16 mouse cellular contexts compared by ENCODE assay signal in genomic region chr6:64730506-64731020, GRCm38 (mm10). TPM values are rescaled to one million over a fixed set of nuclear protein-coding genes. Genes with fewer than 3 reads are reported as not detected.
A peak's percentile ranks its signal among the peaks of the same experiment; 100 is the strongest.
DNase-seq lines count a peak whose midpoint lies in the region; ATAC-seq and TF ChIP-seq lines count a peak whose summit lies in the region.
"Had no signal": no experiment of that assay in that cellular context is flagged by ENCODE, and none has a peak within 500 bp of the region (broad histone marks: within the 10 kb centered on the region; RNA-seq: fewer than 3 reads in every experiment).

No protein-coding gene starts in this region.

- no peak overlapping the region; the same call in 1 of the 2 replicates for H3K4me2 ChIP-seq in heart, embryonic 11.5 days
- H3K4me2 ChIP-seq in hindbrain, embryonic 11.5 days (replicated peaks; ENCODE audit: low read depth, low read length), result peak overlapping the region; percentile 73; the same call in 1 of the 2 replicates
- H3K4me2 ChIP-seq in midbrain, embryonic 13.5 days (replicated peaks), result peak overlapping the region; percentile 79

- intact Hi-C loops in heart, adult 2 months (cut with DNase I), result no loop called here
- intact Hi-C loops in gastrocnemius, postnatal 14 days (cut with DNase I; ENCODE audit: low total_unique reads), result no loop called here

- TF ChIP-seq CTCF in heart, adult 2 months (IDR thresholded peaks at IDR 0.05), result no peak

- H3K9me3 ChIP-seq in heart, embryonic 11.5 days (replicated peaks; ENCODE audit: control insufficient read depth, low read length), result no peaks in the 10 kb centered on the region
- no peaks in the 10 kb centered on the region for H3K9me3 ChIP-seq in hindbrain, embryonic 11.5 days (ENCODE audit: control insufficient read depth, low read length)
- no peaks in the 10 kb centered on the region for H3K9me3 ChIP-seq in midbrain, embryonic 13.5 days

- no peaks in the 10 kb centered on the region for H3K79me2 ChIP-seq in heart, adult 2 months (replicated peaks; ENCODE audit: control insufficient read depth, insufficient read depth, low read length)

- DNase-seq in heart, adult 2 months, result no peak
- peak; percentile 15 for DNase-seq in ZHBTc4 (ENCODE audit: low read depth, low spot score)
- peak; percentile 58 for DNase-seq in hindbrain, embryonic 11.5 days (ENCODE audit: low spot score)
- DNase-seq in gastrocnemius, postnatal 14 days, result no peak
- DNase-seq in kidney, adult 9 months, result no peak
- no peak for DNase-seq in thymus, postnatal 4 days
- DNase-seq: adrenal gland, postnatal 14 days; gastrocnemius, postnatal 10 days; thymus, postnatal 36 days had no signal

- no peak for TF ChIP-seq POLR2A in heart, adult 2 months (IDR thresholded peaks at IDR 0.05; ENCODE audit: insufficient read depth, low read depth, low read length)

- H3K27ac ChIP-seq in heart, embryonic 11.5 days (ENCODE audit: low read depth, low read length), result no peak overlapping the region
- no peak overlapping the region for H3K27ac ChIP-seq in heart, adult 2 months
- H3K27ac ChIP-seq in hindbrain, embryonic 11.5 days (ENCODE audit: low read depth, low read length), result no peak overlapping the region
- H3K27ac ChIP-seq in midbrain, embryonic 13.5 days, result no peak overlapping the region

- peaks cover 4% of the 10 kb centered on the region; the same call in 1 of the 2 replicates for H3K4me1 ChIP-seq in heart, embryonic 11.5 days (ENCODE audit: control insufficient read depth, insufficient read depth, low read length)
- H3K4me1 ChIP-seq in heart, adult 2 months (ENCODE audit: control insufficient read depth, insufficient read depth, low read length), result no peaks in the 10 kb centered on the region
- H3K4me1 ChIP-seq in hindbrain, embryonic 11.5 days (replicated peaks; ENCODE audit: control insufficient read depth, insufficient read depth, low read length), result peaks cover 16% of the 10 kb centered on the region
- peaks cover 42% of the 10 kb centered on the region for H3K4me1 ChIP-seq in midbrain, embryonic 13.5 days (replicated peaks)

- H3K4me3 ChIP-seq in heart, embryonic 11.5 days (ENCODE audit: low read depth, low read length), result peak overlapping the region; percentile 52; the same call in 1 of the 2 replicates
- H3K4me3 ChIP-seq in heart, adult 2 months, result no peak overlapping the region
- H3K4me3 ChIP-seq in hindbrain, embryonic 11.5 days (ENCODE audit: low read depth, low read length), result peak overlapping the region; percentile 37
- peak overlapping the region; percentile 47 for H3K4me3 ChIP-seq in midbrain, embryonic 13.5 days (replicated peaks)

- WGBS in heart, embryonic 11.5 days (ENCODE audit: insufficient replicate concordance), result 4% methylated on average over 14 of the region's 14 CpGs
- 15% methylated on average over 14 of the region's 14 CpGs for WGBS in heart, adult 2 months
- 3% methylated on average over 14 of the region's 14 CpGs for WGBS in hindbrain, embryonic 11.5 days
- WGBS in midbrain, embryonic 13.5 days, result 2% methylated on average over 14 of the region's 14 CpGs

- no peak overlapping the region for H3K9ac ChIP-seq in heart, embryonic 11.5 days (ENCODE audit: low read depth, low read length)
- H3K9ac ChIP-seq in heart, adult 2 months (ENCODE audit: low read depth, low read length), result no peak overlapping the region
- no peak overlapping the region for H3K9ac ChIP-seq in hindbrain, embryonic 11.5 days (ENCODE audit: low read depth, low read length)
- no peak overlapping the region for H3K9ac ChIP-seq in midbrain, embryonic 13.5 days (replicated peaks)

- peaks cover 71% of the 10 kb centered on the region for H3K27me3 ChIP-seq in heart, embryonic 11.5 days (ENCODE audit: control insufficient read depth, insufficient read depth, low read length)
- H3K27me3 ChIP-seq in heart, adult 2 months (ENCODE audit: control insufficient read depth, insufficient read depth, low read length), result peaks cover 25% of the 10 kb centered on the region
- H3K27me3 ChIP-seq in hindbrain, embryonic 11.5 days (ENCODE audit: control insufficient read depth, insufficient read depth, low read length), result peaks cover 76% of the 10 kb centered on the region
- peaks cover 90% of the 10 kb centered on the region for H3K27me3 ChIP-seq in midbrain, embryonic 13.5 days

- H3K36me3 ChIP-seq in heart, embryonic 11.5 days (ENCODE audit: control insufficient read depth, insufficient read depth, low read length), result no peaks in the 10 kb centered on the region
- H3K36me3 ChIP-seq in heart, adult 2 months (ENCODE audit: control insufficient read depth, insufficient read depth, low read length), result no peaks in the 10 kb centered on the region
- H3K36me3 ChIP-seq in hindbrain, embryonic 11.5 days (ENCODE audit: control insufficient read depth, insufficient read depth, low read length), result no peaks in the 10 kb centered on the region
- no peaks in the 10 kb centered on the region for H3K36me3 ChIP-seq in midbrain, embryonic 13.5 days

- no peak for TF ChIP-seq EP300 in heart, adult 2 months (IDR thresholded peaks at IDR 0.05; ENCODE audit: insufficient read depth, low read depth, low read length)

- no peak for ATAC-seq in heart, embryonic 11.5 days (replicated peaks; ENCODE audit: insufficient number of reproducible peaks, low FRiP score, low TSS enrichment)
- no peak for ATAC-seq in hindbrain, embryonic 11.5 days (ENCODE audit: low FRiP score)
- no peak for ATAC-seq in midbrain, embryonic 13.5 days
- ATAC-seq: Patski had no signal

RNA-seq across cellular contexts. Expression of gene Atoh1, which starts 1.6 kb away (rescaled TPM):
- not detected in 2 replicates for polyA plus RNA-seq in heart, embryonic 11.5 days (2014; fragmentation: Nextera tagmentation; extraction: Ambion mirVana)
- total RNA-seq in heart, adult 2 months (2021), result not detected
- polyA plus RNA-seq in heart, adult 2 months (2012; rRNA removed), result not detected in 2 replicates
- 24.8 and 28.6 TPM in 2 replicates for polyA plus RNA-seq in hindbrain, embryonic 11.5 days (2014; fragmentation: Nextera tagmentation; extraction: Ambion mirVana)
- polyA plus RNA-seq in midbrain, embryonic 13.5 days (2015; fragmentation: Nextera tagmentation; extraction: Ambion mirVana), result 1.6 and 1.8 TPM in 2 replicates
- not detected for total RNA-seq in gastrocnemius, postnatal 14 days (2021)
- total RNA-seq: adrenal gland, postnatal 14 days; gastrocnemius, postnatal 10 days; layer of hippocampus, adult 8-10 months; megakaryocyte, adult 5-6 weeks had no signal
- polyA plus RNA-seq: C2C12; liver, embryonic 11.5 days; Patski had no signal

Comparison
In these comparisons a context has a peak if more than half of its experiments do, and no peak if none do; other contexts are left out.
1. DNase-seq: peak in ZHBTc4 (single experiment) and hindbrain, embryonic 11.5 days (single experiment); none in heart, adult 2 months (0 of 2), gastrocnemius, postnatal 14 days (single experiment), kidney, adult 9 months (single experiment) and thymus, postnatal 4 days (single experiment).